Comparison of ENCODE assay signal across 12 mouse cellular contexts in genomic region chr14:76664586-76665508, GRCm38 (mm10).
A peak's percentile ranks its signal among the peaks of the same experiment; 100 is the strongest.
DNase-seq lines count a peak whose midpoint lies in the region; ATAC-seq and TF ChIP-seq lines count a peak whose summit lies in the region.
"Had no signal": no experiment of that assay in that cellular context is flagged by ENCODE, and none has a peak within 500 bp of the region (broad histone marks: within the 10 kb centered on the region; RNA-seq: fewer than 3 reads in every experiment).

No protein-coding gene starts in this region.

- 0 out of 2 replicates have a peak, but pooled peaks have one; percentile 30 for ATAC-seq in heart, postnatal 0 days (ENCODE audit: insufficient read depth, low read depth)

- no peak overlapping the region for H3K4me3 ChIP-seq in heart, postnatal 0 days (ENCODE audit: low read depth, low read length)
- H3K4me3 ChIP-seq in thymus, adult 2 months (ENCODE audit: control insufficient read depth, insufficient read depth, low read length) = no peak overlapping the region
- H3K4me3 ChIP-seq: midbrain, embryonic 10.5 days; neural tube, embryonic 15.5 days had no signal

- TF ChIP-seq EP300 in heart, postnatal 0 days (IDR thresholded peaks at IDR 0.05; ENCODE audit: low read depth) = no peak

- H3K9me3 ChIP-seq in heart, postnatal 0 days (replicated peaks; ENCODE audit: control insufficient read depth, low read length) = no peaks in the 10 kb centered on the region
- H3K9me3 ChIP-seq: midbrain, embryonic 10.5 days; neural tube, embryonic 15.5 days had no signal

- 70% methylated on average over 11 of the region's 11 CpGs for WGBS in heart, postnatal 0 days
- WGBS in thymus, adult 2 months = 40% methylated on average over 11 of the region's 11 CpGs

- H3K4me1 ChIP-seq in heart, postnatal 0 days (ENCODE audit: control insufficient read depth, insufficient read depth) = peaks cover 6% of the 10 kb centered on the region; the same call in 1 of the 2 replicates
- peaks cover 22% of the 10 kb centered on the region for H3K4me1 ChIP-seq in thymus, adult 2 months (replicated peaks; ENCODE audit: control insufficient read depth, insufficient read depth, low read length)
- H3K4me1 ChIP-seq: midbrain, embryonic 10.5 days; neural tube, embryonic 15.5 days had no signal

- TF ChIP-seq POLR2A in thymus, adult 2 months (IDR thresholded peaks at IDR 0.05; ENCODE audit: control insufficient read depth, extremely low read depth, insufficient read depth, low read length, poor library complexity) = no peak

- no peak overlapping the region for H3K9ac ChIP-seq in heart, postnatal 0 days (replicated peaks; ENCODE audit: low read depth, low read length)
- H3K9ac ChIP-seq: neural tube, embryonic 15.5 days had no signal

- no peak for TF ChIP-seq CTCF in heart, postnatal 0 days (IDR thresholded peaks at IDR 0.05; ENCODE audit: low read depth)
- no peak for TF ChIP-seq CTCF in thymus, adult 2 months (IDR thresholded peaks at IDR 0.05; ENCODE audit: borderline replicate concordance, control insufficient read depth, extremely low read depth, insufficient read depth, low read length, poor library complexity)

- H3K4me2 ChIP-seq in heart, postnatal 0 days (ENCODE audit: low read depth, low read length) = no peak overlapping the region
- H3K4me2 ChIP-seq: neural tube, embryonic 15.5 days had no signal

- DNase-seq in adrenal gland, postnatal 25 days = peak; percentile 17
- no peak for DNase-seq in adrenal gland, adult 18-20 months (ENCODE audit: low spot score in 2 of 2)
- DNase-seq in kidney, postnatal 25 days = peak; percentile 28 to 59
- no peak for DNase-seq in kidney, adult 9 months
- DNase-seq in heart, postnatal 0 days (ENCODE audit: low spot score) = no peak
- no peak for DNase-seq in thymus, adult 2 months
- DNase-seq in left cerebral cortex, adult 8-10 months (ENCODE audit: low spot score in 2 of 2) = no peak
- DNase-seq in layer of hippocampus, adult 9-10 months (ENCODE audit: low spot score) = no peak
- DNase-seq: cerebellum, adult 8-10 months had no signal

- no peaks in the 10 kb centered on the region for H3K27me3 ChIP-seq in heart, postnatal 0 days (ENCODE audit: control insufficient read depth, insufficient read depth, low read length)
- H3K27me3 ChIP-seq in thymus, adult 2 months (ENCODE audit: control insufficient read depth, insufficient read depth, low read length) = no peaks in the 10 kb centered on the region
- H3K27me3 ChIP-seq: neural tube, embryonic 15.5 days had no signal

- H3K36me3 ChIP-seq in heart, postnatal 0 days (replicated peaks; ENCODE audit: control insufficient read depth, insufficient read depth, low read length) = no peaks in the 10 kb centered on the region
- no peaks in the 10 kb centered on the region for H3K36me3 ChIP-seq in thymus, adult 2 months (ENCODE audit: control insufficient read depth, insufficient read depth, low read length)
- H3K36me3 ChIP-seq: midbrain, embryonic 10.5 days; neural tube, embryonic 15.5 days had no signal

- H3K27ac ChIP-seq in heart, postnatal 0 days (ENCODE audit: low read depth) = no peak overlapping the region
- H3K27ac ChIP-seq in thymus, adult 2 months (ENCODE audit: control insufficient read depth, insufficient read depth, low read length) = peak overlapping the region; percentile 83
- H3K27ac ChIP-seq: kidney, postnatal 0 days; midbrain, embryonic 10.5 days; neural tube, embryonic 15.5 days had no signal

Comparison
In these comparisons a context has a peak if more than half of its experiments do, and no peak if none do; other contexts are left out.
1. DNase-seq: peak in adrenal gland, postnatal 25 days (single experiment) and kidney, postnatal 25 days (2 of 2); none in adrenal gland, adult 18-20 months (0 of 2), kidney, adult 9 months (single experiment), heart, postnatal 0 days (single experiment), thymus, adult 2 months (single experiment), left cerebral cortex, adult 8-10 months (0 of 2) and layer of hippocampus, adult 9-10 months (single experiment).